Mouse (Mus musculus) lung, embryonic 14.5 days (tissue): ENCODE measurements around the gene Fxyd6. TPM values are rescaled to one million over a fixed set of nuclear protein-coding genes. Genes with fewer than 3 reads are reported as not detected.
A peak's percentile ranks its signal among the peaks of the same experiment; 100 is the strongest.

Source experiments
- ATAC-seq: fragments of 200-750 bp; cut with Nextera tagmentation; 2 replicates; pipeline ENCODE4 v1.8.0; 2017; ENCODE audit warnings: mild to moderate bottlenecking, moderate TSS enrichment, moderate library complexity; ENCODE audit not compliant: insufficient read depth
- DNase-seq: peaks from one replicate; pipeline ENCODE4 v3.0.0-alpha.2; 2015
- H3K27ac ChIP-seq: fragments of 300-500 bp; sonication (generic); 2 replicates; pipeline ENCODE4 v1.5.1; 2014; ENCODE audit warnings: low read depth, mild to moderate bottlenecking, moderate library complexity
- H3K27me3 ChIP-seq: fragments of 300-500 bp; sonication (generic); 2 replicates; pipeline ENCODE4 v1.6.1; 2014; ENCODE audit warnings: low read length, control low read depth; ENCODE audit not compliant: insufficient read depth
- H3K36me3 ChIP-seq: fragments of 300-500 bp; sonication (generic); 2 replicates; pipeline ENCODE4 v1.6.1; 2014; ENCODE audit warnings: control low read depth; ENCODE audit not compliant: insufficient read depth
- H3K4me1 ChIP-seq: fragments of 300-500 bp; sonication (generic); 2 replicates; pipeline ENCODE4 v1.6.1; 2014; ENCODE audit warnings: antibody characterized with exemption, control low read depth; ENCODE audit not compliant: insufficient read depth
- H3K4me2 ChIP-seq: fragments of 300-500 bp; sonication (generic); 2 replicates; pipeline ENCODE4 v1.6.1; 2014; ENCODE audit warnings: mild to moderate bottlenecking
- H3K4me3 ChIP-seq: fragments of 300-500 bp; sonication (generic); 2 replicates; pipeline ENCODE4 v1.5.1; 2014; ENCODE audit warnings: low read depth, low read length
- H3K9ac ChIP-seq: fragments of 300-500 bp; sonication (generic); 2 replicates; pipeline ENCODE4 v1.6.1; 2014
- H3K9me3 ChIP-seq: fragments of 300-500 bp; sonication (generic); 2 replicates; pipeline ENCODE4 v1.6.1; 2016; ENCODE audit warnings: low read depth, low read length, control low read depth
- CTCF ChIP-seq: IDR thresholded peaks from 2 replicates; pipeline ENCODE4 v1.5.1; 2016; ENCODE audit warnings: antibody characterized with exemption, low read depth
- WGBS: fragments of 180-500 bp; shearing (Covaris S2); extraction: QIAGEN DNeasy Blood & Tissue Kit; methylation state at CpG from one replicate; pipeline ENCODE4 v1.1.7; 2014; 5-methylcytosine and 5-hydroxymethylcytosine counted together
- polyA plus RNA-seq: library from polyadenylated mRNA; unstranded; fragments of >200 nt; fragmentation: Nextera tagmentation; extraction: Ambion mirVana; gene quantifications from 2 replicates; pipeline ENCODE4 v1.2.1, GENCODE M21; 2014

Gene Fxyd6
- polyA plus RNA-seq, 1 experiment from 2014 or later: 38.1 TPM

GRCm38 (mm10) chr9:45388385-45388994 lies 18.5 kb downstream of the Fxyd6 start:
- DNase-seq (peak; percentile 91), ATAC-seq (0 out of 2 replicates have a peak, but pooled peaks have one; percentile 58)
- WGBS: 31% methylated on average over 12 of the region's 12 CpGs
- no peaks in the 10 kb centered on the region for H3K27me3 ChIP-seq
- H3K36me3 ChIP-seq: peaks cover 8% of the 10 kb centered on the region; the same call in 1 of the 2 replicates
- no peak overlapping the region for H3K4me3 ChIP-seq
- no peaks in the 10 kb centered on the region for H3K4me1 ChIP-seq
- H3K4me2 ChIP-seq: no peak overlapping the region
- no peak overlapping the region for H3K9ac ChIP-seq
- no peak overlapping the region for H3K27ac ChIP-seq
- peak; percentile 99 for TF ChIP-seq CTCF
- H3K9me3 ChIP-seq: no peaks in the 10 kb centered on the region

DNA sequence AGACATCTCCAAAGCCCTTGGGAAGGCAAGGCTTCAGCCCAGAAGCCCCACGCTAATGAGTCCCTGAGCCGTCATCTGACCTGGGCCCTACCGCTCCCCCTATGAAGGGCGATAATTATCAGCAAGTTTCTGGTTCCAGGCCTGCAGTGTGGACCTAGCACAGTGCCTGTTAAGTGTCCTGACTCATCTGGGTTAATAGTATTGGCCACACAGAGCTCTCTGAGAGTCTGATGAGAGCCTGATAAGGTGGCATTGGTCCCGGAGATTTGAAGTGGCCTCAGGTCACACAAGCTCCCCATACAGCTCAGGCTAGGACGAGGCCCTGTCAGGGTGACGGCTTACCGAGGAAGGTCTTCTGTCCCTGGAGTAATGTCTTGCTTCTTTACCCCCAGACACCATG lies 19.6 kb downstream of the Fxyd6 start:
- Histone ChIP-seq H3K9me3 (no peaks in the 10 kb centered on the region), H3K27me3 (no peaks in the 10 kb centered on the region), H3K4me3 (no peak overlapping the region), H3K4me2 (no peak overlapping the region), H3K27ac (no peak overlapping the region), H3K9ac (no peak overlapping the region), H3K4me1 (no peaks in the 10 kb centered on the region), H3K36me3 (peaks cover 8% of the 10 kb centered on the region; the same call in 1 of the 2 replicates)
- no peak for DNase-seq
- no peak for TF ChIP-seq CTCF
- 75% methylated on average over 8 of the region's 8 CpGs for WGBS
- ATAC-seq: no peak

DNA sequence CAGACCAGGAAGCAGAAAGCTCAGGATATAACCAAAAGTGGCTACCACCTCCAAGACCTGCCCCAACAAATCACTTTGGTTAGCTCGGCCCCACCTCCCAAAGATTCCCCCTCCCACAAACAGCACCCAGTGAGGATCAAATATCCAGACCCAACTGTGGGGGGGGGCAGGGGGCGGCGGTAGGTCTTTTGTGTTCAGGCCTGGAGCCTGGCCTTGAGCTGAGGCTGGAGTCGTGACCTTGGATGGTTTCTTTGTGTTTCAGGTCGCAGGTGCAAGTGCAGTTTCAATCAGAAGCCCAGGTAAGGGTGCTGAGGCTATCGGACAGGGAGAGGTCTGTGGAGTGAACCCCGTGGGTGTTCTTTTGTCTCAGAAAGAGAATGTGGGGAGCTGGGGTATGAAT lies 21.3 kb downstream of the Fxyd6 start:
- H3K4me3 ChIP-seq: no peak overlapping the region
- 71% methylated on average over 7 of the region's 7 CpGs for WGBS
- no peak overlapping the region for H3K27ac ChIP-seq
- no peak overlapping the region for H3K9ac ChIP-seq
- H3K36me3 ChIP-seq: peaks cover 8% of the 10 kb centered on the region; the same call in 1 of the 2 replicates
- H3K9me3 ChIP-seq: no peaks in the 10 kb centered on the region
- ATAC-seq: no peak
- DNase-seq: no peak
- no peaks in the 10 kb centered on the region for H3K4me1 ChIP-seq
- H3K4me2 ChIP-seq: no peak overlapping the region
- no peaks in the 10 kb centered on the region for H3K27me3 ChIP-seq
- TF ChIP-seq CTCF: no peak

- DNase-seq: no peak
- Histone ChIP-seq H3K27me3 (no peaks in the 10 kb centered on the region), H3K4me3 (no peak overlapping the region), H3K27ac (no peak overlapping the region), H3K9ac (no peak overlapping the region), H3K9me3 (no peaks in the 10 kb centered on the region), H3K4me1 (no peaks in the 10 kb centered on the region), H3K36me3 (peaks cover 8% of the 10 kb centered on the region; the same call in 1 of the 2 replicates), H3K4me2 (no peak overlapping the region)
- ATAC-seq: no peak
- whole genome bisulfite sequencing: 79% methylated on average over 6 of the region's 6 CpGs
- TF ChIP-seq CTCF: no peak
Measured at GRCm38 (mm10) chr9:45395218-45395617, 25.2 kb downstream of the Fxyd6 start.

DNA sequence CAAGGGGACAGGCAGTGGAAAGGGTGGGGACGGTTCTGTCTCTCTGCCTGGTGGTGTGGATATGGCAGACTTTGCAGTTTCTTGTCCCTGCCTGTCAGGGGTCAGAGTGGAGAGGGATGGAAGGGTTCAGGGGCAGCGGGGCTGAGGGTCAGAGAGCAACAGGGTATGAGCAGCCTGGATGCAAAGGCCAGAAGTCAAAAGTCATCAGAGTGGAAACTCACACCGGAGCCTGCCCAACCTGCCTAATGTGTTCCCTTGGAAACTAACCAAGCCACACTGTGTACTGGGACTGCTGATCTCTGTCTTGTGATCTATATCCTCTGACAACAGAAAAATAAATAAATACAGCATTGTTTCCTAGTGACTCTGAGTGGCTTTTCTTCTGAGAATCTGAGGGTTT lies 25.8 kb downstream of the Fxyd6 start:
- WGBS: 32% methylated on average over 3 of the region's 3 CpGs
- Histone ChIP-seq H3K27ac (no peak overlapping the region), H3K4me3 (no peak overlapping the region), H3K9me3 (no peaks in the 10 kb centered on the region), H3K36me3 (peaks cover 8% of the 10 kb centered on the region; the same call in 1 of the 2 replicates), H3K9ac (no peak overlapping the region), H3K4me2 (no peak overlapping the region), H3K27me3 (no peaks in the 10 kb centered on the region), H3K4me1 (no peaks in the 10 kb centered on the region)
- DNase-seq (no peak), ATAC-seq (no peak)
- no peak for TF ChIP-seq CTCF

DNA sequence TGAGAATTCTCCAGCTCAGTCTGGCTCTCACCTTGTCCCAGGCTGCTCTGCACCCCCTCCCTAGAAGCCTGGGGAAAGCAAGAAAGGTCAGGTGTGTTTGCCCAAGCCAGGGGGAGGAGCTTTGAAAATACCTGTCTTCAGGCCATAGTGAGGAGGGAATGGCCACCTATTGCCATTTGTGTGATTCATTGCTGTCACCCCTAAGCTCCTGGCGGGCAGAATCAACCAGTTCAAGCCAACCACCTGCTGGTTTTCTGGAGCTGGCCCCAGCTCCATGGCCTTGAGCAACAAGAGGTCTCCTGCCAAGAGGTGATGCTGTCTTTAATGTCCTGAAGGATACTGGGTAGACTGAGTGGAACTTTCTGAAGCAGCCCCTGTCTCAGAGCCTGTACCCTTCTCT lies 28.4 kb downstream of the Fxyd6 start:
- H3K9me3 ChIP-seq: no peaks in the 10 kb centered on the region
- WGBS: 45% methylated on average over 1 of the region's 1 CpGs
- DNase-seq (no peak), ATAC-seq (no peak)
- H3K27me3 ChIP-seq: no peaks in the 10 kb centered on the region
- H3K4me2 ChIP-seq: no peak overlapping the region
- no peak for TF ChIP-seq CTCF
- no peak overlapping the region for H3K4me3 ChIP-seq
- H3K4me1 ChIP-seq: no peaks in the 10 kb centered on the region
- no peaks in the 10 kb centered on the region; the same call in 1 of the 2 replicates for H3K36me3 ChIP-seq
- H3K27ac ChIP-seq: no peak overlapping the region
- no peak overlapping the region for H3K9ac ChIP-seq

DNA sequence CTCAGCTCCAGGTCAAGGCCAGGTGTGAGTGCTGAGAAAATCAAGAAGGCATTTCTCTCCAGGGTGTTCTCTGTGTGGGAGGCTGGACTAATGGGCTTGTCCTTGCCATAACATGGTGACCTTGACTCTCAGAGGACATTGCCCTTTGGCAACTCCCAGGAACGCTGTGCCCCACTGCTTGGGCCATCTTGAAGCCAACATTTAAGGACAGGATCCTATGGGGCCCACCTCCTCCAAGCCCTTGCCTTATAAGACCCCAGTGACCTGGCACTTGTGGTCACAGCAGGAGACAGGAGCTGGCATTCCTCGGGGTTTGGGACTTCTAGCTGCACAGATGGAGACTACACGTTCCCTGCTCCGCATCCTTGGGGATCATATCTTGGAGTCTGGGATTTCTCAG lies 29.4 kb downstream of the Fxyd6 start, which contains the start of gene Fxyd2:
Gene Fxyd2, plus strand, starts transcription at position 236 of the 400 bp plus-strand sequence.
- TF ChIP-seq CTCF: no peak
- no peaks in the 10 kb centered on the region for H3K9me3 ChIP-seq
- no peaks in the 10 kb centered on the region for H3K4me1 ChIP-seq
- ATAC-seq (no peak), DNase-seq (no peak)
- no peak within 1 kb of the TSS for H3K4me2 ChIP-seq
- H3K9ac ChIP-seq: no peak within 1 kb of the TSS
- 75% methylated on average over 4 of the region's 4 CpGs for WGBS
- no peak within 1 kb of the TSS for H3K4me3 ChIP-seq
- H3K27ac ChIP-seq: no peak within 1 kb of the TSS
- H3K27me3 ChIP-seq: no peaks in the 10 kb centered on the region
- H3K36me3 ChIP-seq: no peaks in the 10 kb centered on the region; the same call in 1 of the 2 replicates

DNA sequence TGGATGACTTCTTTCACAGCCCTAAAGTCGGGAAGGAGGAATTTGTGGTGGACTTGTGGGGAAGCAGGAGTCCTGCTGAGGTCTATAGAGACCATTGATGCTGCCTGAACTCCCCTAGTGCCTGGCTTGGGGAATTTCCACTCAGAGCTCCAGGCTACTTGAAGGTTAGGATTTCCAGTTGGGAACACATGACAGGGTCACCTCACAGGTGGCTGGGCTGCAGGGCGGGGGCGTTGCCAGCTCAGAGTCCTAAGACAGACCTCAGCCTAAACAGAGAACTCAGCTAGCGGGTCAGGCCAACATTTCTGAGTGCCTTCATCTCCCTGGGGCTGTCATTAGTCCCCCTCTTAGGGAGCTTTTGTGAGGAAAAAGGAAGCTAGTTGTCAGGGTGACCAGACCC lies 31.9 kb downstream of the Fxyd6 start:
- no peak for DNase-seq
- Histone ChIP-seq H3K27me3 (no peaks in the 10 kb centered on the region), H3K36me3 (no peaks in the 10 kb centered on the region), H3K9me3 (no peaks in the 10 kb centered on the region), H3K4me1 (no peaks in the 10 kb centered on the region), H3K4me2 (no peak overlapping the region), H3K4me3 (no peak overlapping the region), H3K9ac (no peak overlapping the region), H3K27ac (no peak overlapping the region)
- TF ChIP-seq CTCF: peak; percentile 6; the same call in 1 of the 2 replicates
- no peak for ATAC-seq
- WGBS: 50% methylated on average over 4 of the region's 4 CpGs
